Mouse (Mus musculus): Measurements from ENCODE around the gene Nudt16l1. TPM values are rescaled to one million over a fixed set of nuclear protein-coding genes. Genes with fewer than 3 reads are reported as not detected.

Gene Nudt16l1
- 171 and 177 TPM in 2 replicates for polyA plus RNA-seq (2016; fragmentation: Nextera tagmentation; extraction: Ambion mirVana)

GRCm38 (mm10) chr16:4938461-4938860 is at the start of gene Nudt16l1:
Gene Nudt16l1, plus strand, starts transcription at chr16:4938761.
- peaks cover 8% of the 10 kb centered on the region for H3K4me1 ChIP-seq
- WGBS = 5% methylated on average over 2 of the region's 2 CpGs
- H3K9ac ChIP-seq = peak within 1 kb of the TSS; percentile 85
- peak within 1 kb of the TSS; percentile 86 for H3K27ac ChIP-seq
- H3K4me2 ChIP-seq (replicated peaks) = peak within 1 kb of the TSS; percentile 65
- peak within 1 kb of the TSS; percentile 79 for H3K4me3 ChIP-seq
- ATAC-seq (ENCODE audit: insufficient number of reproducible peaks, insufficient read depth, low FRiP score, low TSS enrichment) = no peak
- peaks cover 79% of the 10 kb centered on the region for H3K36me3 ChIP-seq
- H3K9me3 ChIP-seq = no peaks in the 10 kb centered on the region
- no peaks in the 10 kb centered on the region for H3K27me3 ChIP-seq

- Histone ChIP-seq H3K4me1 (peaks cover 17% of the 10 kb centered on the region), H3K36me3 (no peaks in the 10 kb centered on the region), H3K4me2 (replicated peaks) (no peak overlapping the region), H3K9me3 (no peaks in the 10 kb centered on the region), H3K4me3 (no peak overlapping the region), H3K27ac (no peak overlapping the region), H3K9ac (no peak overlapping the region), H3K27me3 (no peaks in the 10 kb centered on the region)
- ATAC-seq (ENCODE audit: insufficient number of reproducible peaks, insufficient read depth, low FRiP score, low TSS enrichment) = no peak
- WGBS = 65% methylated on average over 4 of the region's 4 CpGs
Measured at GRCm38 (mm10) chr16:4890201-4890709, 48.3 kb upstream of the Nudt16l1 start.

- 86% methylated on average over 6 of the region's 6 CpGs for WGBS
- peak overlapping the region; percentile 32; the same call in 1 of the 2 replicates for H3K27ac ChIP-seq
- H3K9ac ChIP-seq = no peak overlapping the region
- no peak for ATAC-seq (ENCODE audit: insufficient number of reproducible peaks, insufficient read depth, low FRiP score, low TSS enrichment)
- H3K4me2 ChIP-seq (replicated peaks) = no peak overlapping the region
- no peaks in the 10 kb centered on the region for H3K9me3 ChIP-seq
- no peaks in the 10 kb centered on the region for H3K27me3 ChIP-seq
- no peaks in the 10 kb centered on the region for H3K36me3 ChIP-seq
- H3K4me3 ChIP-seq = no peak overlapping the region
- peaks cover 14% of the 10 kb centered on the region for H3K4me1 ChIP-seq
Measured at GRCm38 (mm10) chr16:4892171-4892570, 46.4 kb upstream of the Nudt16l1 start.

DNA sequence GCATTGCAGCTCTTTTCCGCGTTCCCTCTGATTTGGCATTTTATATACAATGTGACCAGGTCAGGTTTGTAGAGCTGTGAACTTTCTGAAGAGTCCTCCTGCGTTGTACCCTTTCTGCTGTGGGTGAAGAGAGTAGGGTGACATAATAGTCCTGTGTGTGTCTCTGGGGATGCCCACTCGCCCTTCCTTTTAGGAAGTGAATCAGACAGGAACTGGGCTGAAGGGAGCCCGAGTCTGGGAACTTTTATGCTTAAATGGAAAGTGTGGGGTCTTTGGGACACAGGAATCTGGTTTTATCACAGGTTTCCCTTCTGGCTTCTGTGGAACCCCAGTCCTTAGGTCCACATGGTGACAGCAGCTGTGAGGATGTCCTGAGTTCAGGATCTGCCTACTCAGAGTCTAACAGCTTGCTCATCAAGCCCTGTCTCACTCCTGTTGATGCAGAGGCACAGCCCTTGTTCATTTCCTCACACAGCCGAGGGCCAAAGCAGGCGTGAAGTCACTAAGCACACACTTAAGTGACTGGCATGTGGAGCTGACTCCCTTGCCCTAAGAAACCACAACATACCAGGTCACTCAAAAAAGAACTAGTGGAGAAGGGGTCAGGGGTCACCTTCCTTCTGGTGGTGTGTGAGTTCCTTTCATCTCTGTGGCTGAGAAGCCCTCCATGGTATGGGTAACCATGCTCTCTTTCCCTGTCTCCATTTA is 44.2 kb upstream of the Nudt16l1 start:
- Histone ChIP-seq H3K27ac (no peak overlapping the region), H3K36me3 (no peaks in the 10 kb centered on the region), H3K27me3 (no peaks in the 10 kb centered on the region), H3K9ac (no peak overlapping the region), H3K9me3 (no peaks in the 10 kb centered on the region), H3K4me1 (no peaks in the 10 kb centered on the region), H3K4me2 (replicated peaks) (no peak overlapping the region), H3K4me3 (no peak overlapping the region)
- WGBS = 81% methylated on average over 7 of the region's 7 CpGs
- ATAC-seq (ENCODE audit: insufficient number of reproducible peaks, insufficient read depth, low FRiP score, low TSS enrichment) = no peak

GRCm38 (mm10) chr16:4896249-4897027 is 42.1 kb upstream of the Nudt16l1 start:
- Histone ChIP-seq H3K36me3 (no peaks in the 10 kb centered on the region), H3K27me3 (no peaks in the 10 kb centered on the region), H3K4me3 (no peak overlapping the region), H3K27ac (no peak overlapping the region), H3K4me2 (replicated peaks) (no peak overlapping the region), H3K4me1 (no peaks in the 10 kb centered on the region), H3K9ac (no peak overlapping the region), H3K9me3 (no peaks in the 10 kb centered on the region)
- WGBS = 70% methylated on average over 5 of the region's 5 CpGs
- ATAC-seq (ENCODE audit: insufficient number of reproducible peaks, insufficient read depth, low FRiP score, low TSS enrichment) = no peak

DNA sequence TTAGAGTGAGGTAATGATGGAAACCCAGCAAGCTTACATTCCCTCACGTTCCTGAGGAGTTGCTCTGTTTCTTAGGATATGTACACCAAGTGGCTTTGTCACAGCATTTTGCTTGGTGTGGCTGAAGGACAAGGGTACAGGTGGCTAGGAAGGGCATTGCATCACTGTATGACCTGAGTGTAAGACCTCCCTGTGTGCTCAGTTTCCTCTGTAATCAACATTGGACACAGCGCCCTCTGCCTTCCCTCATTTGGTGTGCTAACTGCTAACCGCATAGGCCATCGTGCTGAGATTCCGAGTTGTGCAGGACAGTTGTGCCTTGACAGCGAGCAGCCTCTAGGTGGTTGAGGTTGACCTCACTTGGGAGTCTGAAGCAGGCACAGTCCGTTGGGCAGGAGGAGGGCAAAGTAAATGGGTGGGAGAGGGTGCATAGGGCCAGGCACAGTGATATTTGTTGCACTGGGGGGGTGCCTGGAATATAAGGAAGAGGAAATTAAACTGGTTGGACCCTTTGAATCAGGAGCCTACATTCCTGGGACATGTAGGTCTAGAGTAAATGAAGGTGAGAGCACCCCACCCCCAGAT is 41.3 kb upstream of the Nudt16l1 start:
- H3K4me1 ChIP-seq = no peaks in the 10 kb centered on the region
- H3K4me2 ChIP-seq (replicated peaks) = no peak overlapping the region
- H3K4me3 ChIP-seq = no peak overlapping the region
- no peaks in the 10 kb centered on the region for H3K27me3 ChIP-seq
- H3K9ac ChIP-seq = no peak overlapping the region
- no peaks in the 10 kb centered on the region for H3K9me3 ChIP-seq
- ATAC-seq (ENCODE audit: insufficient number of reproducible peaks, insufficient read depth, low FRiP score, low TSS enrichment) = no peak
- WGBS = 54% methylated on average over 7 of the region's 7 CpGs
- H3K27ac ChIP-seq = no peak overlapping the region
- no peaks in the 10 kb centered on the region for H3K36me3 ChIP-seq

DNA sequence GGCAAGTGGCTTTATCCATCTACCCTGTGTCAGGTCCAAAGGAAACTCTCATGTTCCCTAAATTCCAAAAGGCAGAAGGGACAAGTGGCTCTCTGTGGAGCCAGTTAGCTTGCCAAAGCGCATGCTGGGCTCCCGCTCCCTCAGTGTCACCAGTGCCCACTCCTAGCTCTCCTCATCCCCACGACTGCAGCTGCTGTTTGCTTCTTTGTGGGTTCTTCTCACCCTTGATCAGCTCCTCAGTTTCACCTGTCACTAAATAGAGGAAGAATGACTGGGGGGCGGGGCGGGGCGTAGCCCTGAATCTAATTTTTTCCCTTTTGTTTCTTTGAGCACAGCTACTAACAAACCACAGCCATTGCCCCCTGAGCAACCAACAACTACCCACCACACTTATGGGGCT is 39.7 kb upstream of the Nudt16l1 start:
- Histone ChIP-seq H3K4me3 (no peak overlapping the region), H3K4me1 (0 out of 2 replicates have a peak, but pooled peaks cover 3% of the 10 kb centered on the region), H3K9me3 (no peaks in the 10 kb centered on the region), H3K9ac (no peak overlapping the region), H3K27ac (no peak overlapping the region), H3K36me3 (no peaks in the 10 kb centered on the region), H3K4me2 (replicated peaks) (no peak overlapping the region), H3K27me3 (no peaks in the 10 kb centered on the region)
- WGBS = 84% methylated on average over 6 of the region's 6 CpGs
- no peak for ATAC-seq (ENCODE audit: insufficient number of reproducible peaks, insufficient read depth, low FRiP score, low TSS enrichment)

- Histone ChIP-seq H3K4me1 (0 out of 2 replicates have a peak, but pooled peaks cover 3% of the 10 kb centered on the region), H3K4me2 (replicated peaks) (no peak overlapping the region), H3K27ac (no peak overlapping the region), H3K9ac (no peak overlapping the region), H3K36me3 (no peaks in the 10 kb centered on the region), H3K4me3 (no peak overlapping the region), H3K27me3 (no peaks in the 10 kb centered on the region), H3K9me3 (no peaks in the 10 kb centered on the region)
- no peak for ATAC-seq (ENCODE audit: insufficient number of reproducible peaks, insufficient read depth, low FRiP score, low TSS enrichment)
- WGBS = 93% methylated on average over 2 of the region's 2 CpGs
Measured at GRCm38 (mm10) chr16:4899711-4900110, 38.9 kb upstream of the Nudt16l1 start.

- peaks cover 14% of the 10 kb centered on the region for H3K4me1 ChIP-seq
- H3K36me3 ChIP-seq = no peaks in the 10 kb centered on the region
- no peaks in the 10 kb centered on the region for H3K27me3 ChIP-seq
- ATAC-seq (ENCODE audit: insufficient number of reproducible peaks, insufficient read depth, low FRiP score, low TSS enrichment) = no peak
- WGBS = 56% methylated on average over 7 of the region's 7 CpGs
- H3K9ac ChIP-seq = no peak overlapping the region
- no peaks in the 10 kb centered on the region for H3K9me3 ChIP-seq
- no peak overlapping the region for H3K4me2 ChIP-seq (replicated peaks)
- no peak overlapping the region for H3K27ac ChIP-seq
- no peak overlapping the region for H3K4me3 ChIP-seq
Measured at GRCm38 (mm10) chr16:4901167-4901566, 37.4 kb upstream of the Nudt16l1 start.

DNA sequence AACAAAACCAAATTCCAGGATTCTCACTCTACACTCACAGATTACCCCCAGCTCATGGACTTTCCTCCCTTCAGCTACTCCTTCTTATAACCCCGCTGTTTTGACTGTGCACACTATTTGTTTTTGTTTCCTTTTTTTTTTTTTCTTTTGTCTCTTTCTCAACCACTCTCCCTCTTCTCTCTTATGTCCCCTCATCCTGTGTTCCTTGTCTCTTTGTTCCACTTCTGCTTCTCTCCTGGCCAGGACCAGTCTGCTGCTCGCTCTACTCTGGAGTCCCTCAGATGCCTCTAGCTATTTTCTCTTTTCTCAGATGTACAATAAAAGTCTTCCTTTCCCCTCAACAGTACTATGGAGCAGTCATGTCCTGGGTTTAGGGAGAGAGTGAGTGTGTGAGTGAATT is 36.2 kb upstream of the Nudt16l1 start:
- Histone ChIP-seq H3K27me3 (no peaks in the 10 kb centered on the region), H3K27ac (no peak overlapping the region), H3K4me1 (peaks cover 14% of the 10 kb centered on the region), H3K9ac (no peak overlapping the region), H3K9me3 (no peaks in the 10 kb centered on the region), H3K4me3 (no peak overlapping the region), H3K4me2 (replicated peaks) (no peak overlapping the region), H3K36me3 (no peaks in the 10 kb centered on the region)
- no peak for ATAC-seq (ENCODE audit: insufficient number of reproducible peaks, insufficient read depth, low FRiP score, low TSS enrichment)
- 83% methylated on average over 2 of the region's 2 CpGs for WGBS

GRCm38 (mm10) chr16:4903491-4904102 is 35.0 kb upstream of the Nudt16l1 start:
- H3K27ac ChIP-seq = no peak overlapping the region
- no peak for ATAC-seq (ENCODE audit: insufficient number of reproducible peaks, insufficient read depth, low FRiP score, low TSS enrichment)
- H3K27me3 ChIP-seq = no peaks in the 10 kb centered on the region
- H3K9ac ChIP-seq = no peak overlapping the region
- no peaks in the 10 kb centered on the region for H3K9me3 ChIP-seq
- H3K36me3 ChIP-seq = no peaks in the 10 kb centered on the region
- no peak overlapping the region for H3K4me2 ChIP-seq (replicated peaks)
- WGBS = 81% methylated on average over 6 of the region's 6 CpGs
- peaks cover 14% of the 10 kb centered on the region for H3K4me1 ChIP-seq
- H3K4me3 ChIP-seq = no peak overlapping the region
